Mouse (Mus musculus): Measurements from ENCODE around the gene Ddx19a.
"Not testable (repeated sequence)": the region's sequence is repeated elsewhere in the genome, so short reads cannot be mapped to it uniquely, and the experiment has no call there.

The Ddx19a gene

DNA sequence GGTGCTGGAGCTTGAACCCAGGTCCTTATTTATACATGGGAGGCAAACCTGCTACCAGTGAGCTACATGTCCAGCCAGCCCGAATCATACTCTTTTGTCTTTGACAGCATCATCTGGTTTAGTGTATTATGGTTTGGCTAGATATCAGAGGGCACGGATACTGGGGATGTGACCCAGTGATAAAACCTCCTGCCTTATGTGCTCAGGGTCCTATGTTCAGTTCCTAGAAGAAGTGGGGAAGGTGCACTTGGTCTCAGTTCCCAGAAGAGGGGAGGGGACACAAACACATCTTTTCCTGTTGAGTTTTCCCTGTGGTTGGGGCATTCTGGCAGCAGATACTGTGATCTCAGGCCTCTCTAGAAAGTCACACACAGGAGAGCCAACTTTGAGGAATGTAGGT is 64.3 kb downstream of the Ddx19a start:
- DNase-seq (ENCODE audit: low read depth, low spot score), result no peak

- DNase-seq (ENCODE audit: low read depth, low spot score), result no peak
Observed at GRCm38 (mm10) chr8:110932444-110932843, 65.2 kb downstream of the Ddx19a start.

DNA sequence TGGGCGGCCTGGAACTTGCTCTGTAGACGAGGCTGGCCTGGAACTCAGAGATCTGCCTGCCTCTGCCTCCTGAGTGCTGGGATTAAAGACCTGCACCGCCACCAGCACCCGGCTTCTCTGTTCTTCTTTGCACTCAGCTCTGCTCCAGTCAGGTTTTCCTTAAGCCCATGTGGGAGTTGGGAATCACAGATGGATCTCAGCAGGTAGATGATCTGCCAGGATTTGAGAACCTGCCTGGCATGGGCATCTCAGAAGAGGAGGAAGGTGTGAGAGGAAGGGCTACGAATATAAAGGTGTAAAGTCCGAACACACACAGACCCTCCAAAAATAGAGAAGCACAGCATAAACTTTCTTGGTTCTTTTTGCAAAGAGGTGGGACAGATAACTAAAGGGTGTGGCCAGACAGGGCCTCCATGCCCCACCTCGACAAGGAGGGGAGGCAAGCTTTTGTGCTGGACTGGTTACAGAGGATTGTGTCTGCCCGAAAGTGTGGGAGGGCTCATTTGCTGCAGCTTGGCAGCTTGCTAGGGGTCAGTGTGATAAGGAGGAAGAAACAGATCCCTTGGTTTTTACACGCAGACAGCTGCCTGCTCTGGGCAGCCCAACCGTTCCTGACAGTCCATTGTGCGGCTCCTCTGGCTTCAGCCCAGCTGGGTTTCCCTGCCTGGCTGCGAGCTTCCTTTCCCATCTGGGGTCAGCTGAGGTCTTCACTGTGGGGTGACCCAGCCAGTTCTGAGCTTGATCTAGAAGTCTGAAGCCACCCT is 66.2 kb downstream of the Ddx19a start:
- no peak for DNase-seq (ENCODE audit: low read depth, low spot score)

DNA sequence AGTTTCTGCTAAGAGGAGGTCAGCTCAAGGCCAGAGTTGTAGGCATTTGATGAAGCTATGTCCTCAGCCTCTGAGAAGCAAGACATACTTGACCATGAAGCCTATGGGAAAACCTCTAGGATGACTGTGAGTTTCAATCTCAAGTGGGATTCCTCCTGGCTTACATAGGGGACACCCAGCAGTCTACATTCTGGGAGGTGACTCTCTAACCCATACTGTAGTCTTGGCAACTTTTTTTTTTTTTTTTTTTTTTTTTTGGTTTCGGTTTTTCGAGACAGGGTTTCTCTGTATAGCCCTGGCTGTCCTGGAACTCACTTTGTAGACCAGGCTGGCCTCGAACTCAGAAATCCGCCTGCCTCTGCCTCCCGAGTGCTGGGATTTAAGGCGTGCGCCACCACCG is 67.9 kb downstream of the Ddx19a start:
- not testable (repeated sequence) for DNase-seq (ENCODE audit: low read depth, low spot score)

DNA sequence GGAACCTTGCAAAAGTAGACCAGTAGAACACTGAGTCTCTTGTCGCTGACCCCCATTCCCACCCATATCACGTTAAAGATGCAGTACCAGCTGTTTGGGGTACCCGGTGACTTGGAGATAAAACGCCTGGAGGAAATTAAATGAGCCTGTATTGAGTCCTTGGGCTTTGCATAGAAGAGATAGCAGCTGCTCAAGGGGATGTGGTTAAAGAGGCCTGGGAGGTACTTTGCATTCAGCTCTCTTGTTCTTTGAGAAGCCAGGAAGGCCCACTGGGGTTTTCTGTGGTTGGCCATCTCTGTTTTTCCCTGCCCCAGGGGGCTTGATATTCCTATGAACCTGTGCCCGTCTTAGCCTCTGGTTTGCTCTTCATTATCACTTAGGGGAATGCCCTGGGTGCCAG is 68.5 kb downstream of the Ddx19a start:
- DNase-seq (ENCODE audit: low read depth, low spot score), result no peak

DNA sequence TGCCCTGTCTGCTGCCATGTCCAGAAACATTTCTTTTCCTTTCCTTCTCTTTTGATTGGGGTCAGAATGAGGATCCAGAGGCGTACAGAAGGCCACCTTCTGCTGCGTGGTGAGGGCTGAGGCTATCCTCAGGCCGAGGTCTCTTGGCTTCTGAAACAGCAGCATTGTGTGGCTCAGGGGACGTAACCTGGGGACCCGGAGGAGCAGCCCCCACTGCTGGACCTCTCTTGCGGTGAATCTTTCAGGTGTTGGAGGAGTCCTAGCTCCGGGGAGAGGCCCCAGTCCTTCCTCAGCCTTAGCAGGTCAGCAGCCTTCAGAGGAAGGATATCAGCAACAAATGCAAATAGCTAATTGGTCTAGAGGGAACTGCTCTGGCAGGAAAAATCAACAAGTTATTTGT is 69.2 kb downstream of the Ddx19a start:
- DNase-seq (ENCODE audit: low read depth, low spot score), result no peak

DNA sequence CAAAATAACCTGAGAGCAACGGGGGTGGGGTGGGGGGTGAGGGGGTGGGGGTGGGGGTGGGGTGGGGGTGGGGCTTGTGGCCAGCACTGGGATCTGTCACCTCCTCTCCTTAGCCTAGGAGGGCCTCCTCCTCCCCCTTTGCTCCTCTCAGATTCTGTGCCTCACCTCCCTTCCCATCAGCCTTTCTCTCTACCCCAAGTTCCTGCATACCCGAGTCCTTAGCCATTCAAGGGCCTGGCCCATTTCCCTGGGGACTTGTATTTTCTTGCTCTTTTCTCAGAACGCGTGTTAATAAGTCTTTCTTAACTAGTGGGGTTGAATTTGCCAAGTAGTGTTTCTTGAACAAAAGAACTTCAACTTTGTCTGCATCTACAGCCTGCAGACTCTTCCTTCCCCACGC is 70.9 kb downstream of the Ddx19a start:
- no peak for DNase-seq (ENCODE audit: low read depth, low spot score)

- DNase-seq (ENCODE audit: low read depth, low spot score), result no peak
Observed at GRCm38 (mm10) chr8:110925691-110926140, 71.9 kb downstream of the Ddx19a start.
